Mouse (Mus musculus) embryonic fibroblast, embryonic 13.5 days (primary cell): ENCODE results near the gene Slc19a1. TPM values are rescaled to one million over a fixed set of nuclear protein-coding genes. Genes with fewer than 3 reads are reported as not detected.

Experiments
- H3K27ac ChIP-seq: 2 replicates; pipeline ENCODE4 v1.5.1; 2012; ENCODE audit warnings: low read length, control low read depth, inconsistent platforms; ENCODE audit not compliant: insufficient read depth
- H3K4me1 ChIP-seq: 2 replicates; pipeline ENCODE4 v1.6.1; 2011; ENCODE audit warnings: low read length; ENCODE audit not compliant: control insufficient read depth, insufficient read depth
- H3K4me3 ChIP-seq: 2 replicates; pipeline ENCODE4 v1.5.1; 2011; ENCODE audit warnings: mild to moderate bottlenecking, control low read depth, low read length; ENCODE audit not compliant: insufficient read depth
- CTCF ChIP-seq: IDR thresholded peaks from 2 replicates; pipeline ENCODE4 v1.5.1; 2011; ENCODE audit warnings: mild to moderate bottlenecking, control low read depth, low read length, moderate library complexity, borderline replicate concordance; ENCODE audit not compliant: insufficient read depth
- POLR2A ChIP-seq: IDR thresholded peaks from 2 replicates; pipeline ENCODE4 v1.6.1; 2011; ENCODE audit warnings: low read depth, mild to moderate bottlenecking, control low read depth, low read length, moderate library complexity
- polyA plus RNA-seq: library from polyadenylated mRNA; stranded (reverse); fragments of >200 nt; gene quantifications from 2 replicates; pipeline ENCODE4 v1.2.4, GENCODE M21; 2011; ENCODE audit warnings: low read depth; ENCODE audit not compliant: missing spikeins, insufficient read length

Slc19a1 gene
- polyA plus RNA-seq, 1 experiment: 21.0 TPM

GRCm38 (mm10) chr10:77016080-77016479 lies 16.0 kb upstream of the Slc19a1 start:
- Histone ChIP-seq H3K27ac (no peak overlapping the region), H3K4me1 (peaks cover 3% of the 10 kb centered on the region), H3K4me3 (no peak overlapping the region)
- TF ChIP-seq CTCF (no peak), POLR2A (no peak)

GRCm38 (mm10) chr10:77016499-77016898 lies 15.5 kb upstream of the Slc19a1 start:
- TF ChIP-seq CTCF (no peak), POLR2A (no peak)
- Histone ChIP-seq H3K27ac (no peak overlapping the region), H3K4me1 (peaks cover 3% of the 10 kb centered on the region), H3K4me3 (no peak overlapping the region)

GRCm38 (mm10) chr10:77017061-77017460 lies 15.0 kb upstream of the Slc19a1 start:
- H3K4me3 ChIP-seq: no peak overlapping the region
- H3K4me1 ChIP-seq: peaks cover 3% of the 10 kb centered on the region
- TF ChIP-seq CTCF (no peak), POLR2A (no peak)
- 0 out of 2 replicates have a peak overlapping the region, but pooled peaks have one; percentile 6 for H3K27ac ChIP-seq

- TF ChIP-seq POLR2A (no peak), CTCF (no peak)
- Histone ChIP-seq H3K4me1 (peaks cover 3% of the 10 kb centered on the region), H3K27ac (no peak overlapping the region), H3K4me3 (no peak overlapping the region)
Observed at GRCm38 (mm10) chr10:77017662-77018061, 14.4 kb upstream of the Slc19a1 start.

GRCm38 (mm10) chr10:77021399-77022052 lies 10.5 kb upstream of the Slc19a1 start:
- Histone ChIP-seq H3K27ac (no peak overlapping the region), H3K4me1 (peaks cover 3% of the 10 kb centered on the region), H3K4me3 (no peak overlapping the region)
- TF ChIP-seq CTCF (peak; percentile 97), POLR2A (no peak)

- Histone ChIP-seq H3K4me1 (no peaks in the 10 kb centered on the region), H3K4me3 (no peak overlapping the region), H3K27ac (no peak overlapping the region)
- TF ChIP-seq CTCF (no peak), POLR2A (no peak)
Observed at GRCm38 (mm10) chr10:77022301-77023130, 9.5 kb upstream of the Slc19a1 start.

- Histone ChIP-seq H3K4me1 (no peaks in the 10 kb centered on the region), H3K4me3 (no peak overlapping the region), H3K27ac (no peak overlapping the region)
- TF ChIP-seq POLR2A: no peak
- no peak for TF ChIP-seq CTCF
Observed at GRCm38 (mm10) chr10:77024231-77024630, 7.8 kb upstream of the Slc19a1 start.

- H3K4me1 ChIP-seq: no peaks in the 10 kb centered on the region
- no peak overlapping the region for H3K4me3 ChIP-seq
- no peak overlapping the region for H3K27ac ChIP-seq
- TF ChIP-seq POLR2A (no peak), CTCF (no peak)
Observed at GRCm38 (mm10) chr10:77026944-77027343, 5.1 kb upstream of the Slc19a1 start.

GRCm38 (mm10) chr10:77028782-77029296 lies 3.2 kb upstream of the Slc19a1 start:
- TF ChIP-seq POLR2A (no peak), CTCF (no peak)
- no peak overlapping the region for H3K27ac ChIP-seq

GRCm38 (mm10) chr10:77029761-77030160 lies 2.3 kb upstream of the Slc19a1 start:
- TF ChIP-seq POLR2A: no peak
- TF ChIP-seq CTCF: no peak

More at GRCm38 (mm10) chr10:77028782-77029296, 3.2 kb upstream of the Slc19a1 start:
- Histone ChIP-seq H3K4me3 (no peak overlapping the region), H3K4me1 (no peaks in the 10 kb centered on the region)

More at GRCm38 (mm10) chr10:77029761-77030160, 2.3 kb upstream of the Slc19a1 start:
- no peaks in the 10 kb centered on the region for H3K4me1 ChIP-seq
- no peak overlapping the region for H3K4me3 ChIP-seq
- H3K27ac ChIP-seq: no peak overlapping the region
